Mouse (Mus musculus): Measurements from ENCODE around the gene Adat3.

GRCm38 (mm10) chr10:80656130-80656862 is 53.6 kb downstream of the Adat3 start:
- TF ChIP-seq CTCF (IDR thresholded peaks at IDR 0.05; ENCODE audit: low read depth) (no peak), EP300 (IDR thresholded peaks at IDR 0.05; ENCODE audit: low read depth) (no peak)

All from liver, postnatal 0 days (tissue).